Mouse (Mus musculus) lung, postnatal 0 days (tissue): ENCODE measurements at regions not wholly inside any gene's neighbourhood (a gene's known extent, or its start where the extent isn't known, plus 50 kb on each side); places are given as distances from the start of the nearest gene placed in this dataset.

Experiments used
- CTCF ChIP-seq: IDR thresholded peaks from 2 replicates; pipeline ENCODE4 v1.5.1; 2016; ENCODE audit warnings: antibody characterized with exemption, mild to moderate bottlenecking
- EP300 ChIP-seq: IDR thresholded peaks from 2 replicates; pipeline ENCODE4 v1.6.1; 2016; ENCODE audit warnings: antibody characterized with exemption, mild to moderate bottlenecking, control low read depth

- TF ChIP-seq CTCF (no peak), EP300 (no peak)
Observed at GRCm38 (mm10) chr12:46931086-46931485, 112.4 kb upstream of the Nova1 start.
